ENCODE assay signal across 14 mouse cellular contexts in the genomic region with DNA sequence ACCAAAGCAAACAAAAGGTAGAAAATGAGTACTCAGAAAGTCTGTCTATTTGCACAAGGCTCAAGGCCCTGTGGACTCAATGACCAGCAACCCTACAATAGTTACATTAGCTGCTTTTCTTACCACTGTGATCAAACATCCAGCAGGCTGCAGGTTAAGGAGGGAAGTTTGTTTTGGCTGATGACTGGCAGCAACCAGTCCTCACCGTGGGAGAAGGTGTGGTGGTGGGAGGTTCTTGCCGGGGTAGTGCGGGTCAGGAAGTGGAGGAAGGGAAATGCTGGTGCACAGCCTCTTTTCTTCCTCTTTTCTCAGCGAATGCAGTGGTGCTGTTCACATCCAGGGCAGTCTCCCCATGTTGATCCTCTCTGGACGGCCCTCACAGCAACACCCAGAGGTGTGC. TPM values are rescaled to one million over a fixed set of nuclear protein-coding genes. Genes with fewer than 3 reads are reported as not detected.
DNase-seq lines count a peak whose midpoint lies in the region; ATAC-seq and TF ChIP-seq lines count a peak whose summit lies in the region.
"Had no signal": no experiment of that assay in that cellular context is flagged by ENCODE, and none has a peak within 500 bp of the region (broad histone marks: within the 10 kb centered on the region; RNA-seq: fewer than 3 reads in every experiment).

No protein-coding gene starts in this region.

- no peak overlapping the region for H3K9ac ChIP-seq in liver, adult 2 months (ENCODE audit: low read depth, low read length)
- no peak overlapping the region for H3K9ac ChIP-seq in liver, embryonic 11.5 days (ENCODE audit: low read depth, low read length)
- H3K9ac ChIP-seq in lung, postnatal 0 days (replicated peaks; ENCODE audit: low read depth) = no peak overlapping the region
- no peak overlapping the region for H3K9ac ChIP-seq in stomach, postnatal 0 days (ENCODE audit: low read length)
- no peak overlapping the region for H3K9ac ChIP-seq in midbrain, postnatal 0 days (replicated peaks; ENCODE audit: low read length, poor library complexity, severe bottlenecking)

- H3K4me2 ChIP-seq in liver, embryonic 11.5 days = no peak overlapping the region
- H3K4me2 ChIP-seq in lung, postnatal 0 days (replicated peaks; ENCODE audit: low read depth, low read length) = no peak overlapping the region
- no peak overlapping the region for H3K4me2 ChIP-seq in stomach, postnatal 0 days (replicated peaks; ENCODE audit: low read depth)
- no peak overlapping the region for H3K4me2 ChIP-seq in midbrain, postnatal 0 days (ENCODE audit: low read depth, low read length, poor library complexity, severe bottlenecking)

- no peaks in the 10 kb centered on the region for H3K27me3 ChIP-seq in liver, adult 2 months (ENCODE audit: control insufficient read depth, insufficient read depth, low read length)
- no peaks in the 10 kb centered on the region for H3K27me3 ChIP-seq in liver, embryonic 11.5 days (replicated peaks; ENCODE audit: control insufficient read depth, insufficient read depth, low read length)
- H3K27me3 ChIP-seq in lung, postnatal 0 days (replicated peaks; ENCODE audit: insufficient read depth, low read length) = no peaks in the 10 kb centered on the region
- H3K27me3 ChIP-seq in stomach, postnatal 0 days (ENCODE audit: control insufficient read depth, insufficient read depth, low read length) = no peaks in the 10 kb centered on the region
- no peaks in the 10 kb centered on the region for H3K27me3 ChIP-seq in midbrain, postnatal 0 days (ENCODE audit: insufficient read depth, low read length)

- TF ChIP-seq CTCF in liver, adult 2 months (IDR thresholded peaks at IDR 0.05; ENCODE audit: low read depth, low read length) = no peak
- no peak for TF ChIP-seq CTCF in lung, postnatal 0 days (IDR thresholded peaks at IDR 0.05)
- TF ChIP-seq CTCF in stomach, postnatal 0 days (IDR thresholded peaks at IDR 0.05; ENCODE audit: low read depth) = no peak
- TF ChIP-seq CTCF in midbrain, postnatal 0 days (IDR thresholded peaks at IDR 0.05) = no peak

- DNase-seq in liver, adult 2 months (ENCODE audit: extremely low read depth, low read depth, low spot score) = peak; percentile 51
- no peak for DNase-seq in liver, embryonic 11.5 days (ENCODE audit: low spot score)
- DNase-seq in lung, postnatal 0 days (ENCODE audit: low spot score) = peak; percentile 61
- peak; percentile 84 for DNase-seq in stomach, postnatal 0 days (ENCODE audit: low spot score)
- DNase-seq in midbrain, postnatal 0 days (ENCODE audit: low spot score) = no peak
- DNase-seq in right cerebral cortex, adult 18-20 months = no peak
- DNase-seq in B cell, adult 2 months = no peak
- DNase-seq: adrenal gland, adult 8-10 months; thymus, postnatal 4 days had no signal

- no peak overlapping the region for H3K4me3 ChIP-seq in liver, adult 2 months (ENCODE audit: insufficient read depth, low read depth, low read length)
- no peak overlapping the region for H3K4me3 ChIP-seq in liver, embryonic 11.5 days (ENCODE audit: low read depth, low read length)
- H3K4me3 ChIP-seq in lung, postnatal 0 days (ENCODE audit: low read depth, low read length) = no peak overlapping the region
- no peak overlapping the region for H3K4me3 ChIP-seq in stomach, postnatal 0 days (ENCODE audit: low read depth, low read length)
- no peak overlapping the region for H3K4me3 ChIP-seq in midbrain, postnatal 0 days (ENCODE audit: low read depth, low read length)

- H3K4me1 ChIP-seq in liver, adult 2 months (ENCODE audit: control insufficient read depth, insufficient read depth, low read length) = peaks cover 8% of the 10 kb centered on the region; the same call in 1 of the 2 replicates
- no peaks in the 10 kb centered on the region for H3K4me1 ChIP-seq in liver, embryonic 11.5 days (replicated peaks; ENCODE audit: control insufficient read depth, insufficient read depth, low read length)
- no peaks in the 10 kb centered on the region for H3K4me1 ChIP-seq in lung, postnatal 0 days (ENCODE audit: insufficient read depth, low read depth, low read length)
- H3K4me1 ChIP-seq in stomach, postnatal 0 days (replicated peaks; ENCODE audit: control insufficient read depth, insufficient read depth) = no peaks in the 10 kb centered on the region
- H3K4me1 ChIP-seq in midbrain, postnatal 0 days (ENCODE audit: insufficient read depth, low read length) = no peaks in the 10 kb centered on the region

- no peak for ATAC-seq in liver, embryonic 11.5 days (replicated peaks; ENCODE audit: low FRiP score)
- ATAC-seq in common myeloid progenitor, adult 5-6 weeks (replicated peaks; ENCODE audit: low read depth, poor library complexity, severe bottlenecking) = 0 out of 2 replicates have a peak, but pooled peaks have one; percentile 47
- peak; percentile 64 for ATAC-seq in lung, postnatal 0 days
- ATAC-seq in stomach, postnatal 0 days (ENCODE audit: low FRiP score, low TSS enrichment) = peak; percentile 94
- ATAC-seq in midbrain, postnatal 0 days (ENCODE audit: low FRiP score) = no peak

- H3K9me3 ChIP-seq in liver, embryonic 11.5 days (ENCODE audit: control insufficient read depth, low read length) = no peaks in the 10 kb centered on the region
- H3K9me3 ChIP-seq in lung, postnatal 0 days (ENCODE audit: low read length) = no peaks in the 10 kb centered on the region
- no peaks in the 10 kb centered on the region for H3K9me3 ChIP-seq in stomach, postnatal 0 days (ENCODE audit: control insufficient read depth, low read length)
- no peaks in the 10 kb centered on the region for H3K9me3 ChIP-seq in midbrain, postnatal 0 days (ENCODE audit: low read length)
- H3K9me3 ChIP-seq: G1E had no signal

- H3K27ac ChIP-seq in liver, adult 2 months (replicated peaks; ENCODE audit: insufficient read depth, low read depth, low read length) = no peak overlapping the region
- H3K27ac ChIP-seq in liver, embryonic 11.5 days (ENCODE audit: low read depth, low read length) = no peak overlapping the region
- H3K27ac ChIP-seq in lung, postnatal 0 days (ENCODE audit: low read length) = no peak overlapping the region
- H3K27ac ChIP-seq in stomach, postnatal 0 days (replicated peaks) = peak overlapping the region; percentile 20; the same call in 1 of the 2 replicates
- H3K27ac ChIP-seq in midbrain, postnatal 0 days (ENCODE audit: low read depth, low read length) = no peak overlapping the region

- no peak for TF ChIP-seq EP300 in lung, postnatal 0 days (IDR thresholded peaks at IDR 0.05)
- no peak for TF ChIP-seq EP300 in stomach, postnatal 0 days (optimal IDR thresholded peaks at IDR 0.05)

- no peak for TF ChIP-seq POLR2A in liver, adult 2 months (IDR thresholded peaks at IDR 0.05; ENCODE audit: extremely low read depth, insufficient read depth, low read length)

- no peaks in the 10 kb centered on the region for H3K79me2 ChIP-seq in liver, adult 2 months (ENCODE audit: control insufficient read depth, insufficient read depth, low read length)

- 6% methylated on average over 5 of the region's 5 CpGs for WGBS in liver, adult 2 months
- 22% methylated on average over 5 of the region's 5 CpGs for WGBS in liver, embryonic 11.5 days
- WGBS in lung, postnatal 0 days = 9% methylated on average over 5 of the region's 5 CpGs
- WGBS in stomach, postnatal 0 days = 28% methylated on average over 5 of the region's 5 CpGs
- WGBS in midbrain, postnatal 0 days = 81% methylated on average over 5 of the region's 5 CpGs

- H3K36me3 ChIP-seq in liver, adult 2 months (ENCODE audit: control insufficient read depth, insufficient read depth, low read length) = no peaks in the 10 kb centered on the region; the same call in 1 of the 2 replicates
- no peaks in the 10 kb centered on the region for H3K36me3 ChIP-seq in liver, embryonic 11.5 days (ENCODE audit: control insufficient read depth, insufficient read depth, low read length)
- no peaks in the 10 kb centered on the region for H3K36me3 ChIP-seq in lung, postnatal 0 days (ENCODE audit: insufficient read depth, low read length)
- no peaks in the 10 kb centered on the region for H3K36me3 ChIP-seq in stomach, postnatal 0 days (ENCODE audit: control insufficient read depth, insufficient read depth, low read length)
- H3K36me3 ChIP-seq in midbrain, postnatal 0 days (ENCODE audit: insufficient read depth, low read length) = no peaks in the 10 kb centered on the region
- H3K36me3 ChIP-seq: G1E had no signal

RNA-seq across cellular contexts. Expression of a gene that starts 23.8 kb away (rescaled TPM):
- 6.3 and 9.7 TPM in 2 replicates for total RNA-seq in liver, adult 2 months (2014; rRNA removed)
- polyA plus RNA-seq in liver, adult 2 months (2012; rRNA removed) = 4.3 and 6.5 TPM in 2 replicates
- 16.0 TPM in 2 replicates for polyA plus RNA-seq in liver, embryonic 11.5 days (2014; fragmentation: Nextera tagmentation; extraction: Ambion mirVana)
- 19.6 and 28.0 TPM in 2 replicates for total RNA-seq in common myeloid progenitor, adult 5-6 weeks (2017)
- 17.9 and 19.1 TPM in 2 replicates for polyA plus RNA-seq in lung, postnatal 0 days (2015; fragmentation: Nextera tagmentation; extraction: Ambion mirVana)
- polyA plus RNA-seq in stomach, postnatal 0 days (2015; fragmentation: Nextera tagmentation; extraction: Ambion mirVana) = 23.9 and 25.0 TPM in 2 replicates
- total RNA-seq in midbrain, postnatal 0 days (2014; rRNA removed) = 4.0 and 4.8 TPM in 2 replicates
- 5.5 and 6.6 TPM in 2 replicates for polyA plus RNA-seq in midbrain, postnatal 0 days (2015; fragmentation: Nextera tagmentation; extraction: Ambion mirVana)
- polyA plus RNA-seq: G1E had no signal

RNA-seq across cellular contexts. Expression of a gene that starts 26.0 kb away (rescaled TPM):
- total RNA-seq in liver, adult 2 months (2014; rRNA removed) = not detected in 2 replicates
- not detected in 2 replicates for polyA plus RNA-seq in liver, adult 2 months (2012; rRNA removed)
- polyA plus RNA-seq in liver, embryonic 11.5 days (2014; fragmentation: Nextera tagmentation; extraction: Ambion mirVana) = not detected in 2 replicates
- total RNA-seq in common myeloid progenitor, adult 5-6 weeks (2017) = not detected in 2 replicates
- polyA plus RNA-seq in lung, postnatal 0 days (2015; fragmentation: Nextera tagmentation; extraction: Ambion mirVana) = 0.36 and 0.54 TPM in 2 replicates
- polyA plus RNA-seq in stomach, postnatal 0 days (2015; fragmentation: Nextera tagmentation; extraction: Ambion mirVana) = 2.3 and 3.6 TPM in 2 replicates
- total RNA-seq in midbrain, postnatal 0 days (2014; rRNA removed) = 0.09 and 0.16 TPM in 2 replicates
- polyA plus RNA-seq in midbrain, postnatal 0 days (2015; fragmentation: Nextera tagmentation; extraction: Ambion mirVana) = 0.12 and 0.17 TPM in 2 replicates
- total RNA-seq: G1E had no signal
- polyA plus RNA-seq: G1E had no signal

RNA-seq across cellular contexts. Expression of a gene that starts 31.3 kb away (rescaled TPM):
- total RNA-seq in liver, adult 2 months (2014; rRNA removed) = not detected in 2 replicates
- polyA plus RNA-seq in liver, adult 2 months (2012; rRNA removed) = not detected in 2 replicates
- polyA plus RNA-seq in liver, embryonic 11.5 days (2014; fragmentation: Nextera tagmentation; extraction: Ambion mirVana) = not detected in 2 replicates
- total RNA-seq in common myeloid progenitor, adult 5-6 weeks (2017) = not detected in 2 replicates
- 0.18 TPM in 1 of 2 replicates, not detected in the other for polyA plus RNA-seq in lung, postnatal 0 days (2015; fragmentation: Nextera tagmentation; extraction: Ambion mirVana)
- polyA plus RNA-seq in stomach, postnatal 0 days (2015; fragmentation: Nextera tagmentation; extraction: Ambion mirVana) = 0.10 TPM in 1 of 2 replicates, not detected in the other
- 0.99 TPM in 1 of 2 replicates, not detected in the other for total RNA-seq in midbrain, postnatal 0 days (2014; rRNA removed)
- polyA plus RNA-seq in midbrain, postnatal 0 days (2015; fragmentation: Nextera tagmentation; extraction: Ambion mirVana) = 0.59 TPM in 1 of 2 replicates, not detected in the other
- total RNA-seq: G1E had no signal
- polyA plus RNA-seq: G1E; heart, embryonic 16.5 days; limb, embryonic 14.5 days; spleen, adult 2 months had no signal

Comparison
In these comparisons a context has a peak if more than half of its experiments do, and no peak if none do; other contexts are left out.
1. DNase-seq: peak in liver, adult 2 months (single experiment), lung, postnatal 0 days (single experiment) and stomach, postnatal 0 days (single experiment); none in liver, embryonic 11.5 days (single experiment), midbrain, postnatal 0 days (single experiment), right cerebral cortex, adult 18-20 months (single experiment) and B cell, adult 2 months (0 of 2).
2. ATAC-seq: peak in common myeloid progenitor, adult 5-6 weeks (single experiment), lung, postnatal 0 days (single experiment) and stomach, postnatal 0 days (single experiment); none in liver, embryonic 11.5 days (single experiment) and midbrain, postnatal 0 days (single experiment).